In the genomic region with DNA sequence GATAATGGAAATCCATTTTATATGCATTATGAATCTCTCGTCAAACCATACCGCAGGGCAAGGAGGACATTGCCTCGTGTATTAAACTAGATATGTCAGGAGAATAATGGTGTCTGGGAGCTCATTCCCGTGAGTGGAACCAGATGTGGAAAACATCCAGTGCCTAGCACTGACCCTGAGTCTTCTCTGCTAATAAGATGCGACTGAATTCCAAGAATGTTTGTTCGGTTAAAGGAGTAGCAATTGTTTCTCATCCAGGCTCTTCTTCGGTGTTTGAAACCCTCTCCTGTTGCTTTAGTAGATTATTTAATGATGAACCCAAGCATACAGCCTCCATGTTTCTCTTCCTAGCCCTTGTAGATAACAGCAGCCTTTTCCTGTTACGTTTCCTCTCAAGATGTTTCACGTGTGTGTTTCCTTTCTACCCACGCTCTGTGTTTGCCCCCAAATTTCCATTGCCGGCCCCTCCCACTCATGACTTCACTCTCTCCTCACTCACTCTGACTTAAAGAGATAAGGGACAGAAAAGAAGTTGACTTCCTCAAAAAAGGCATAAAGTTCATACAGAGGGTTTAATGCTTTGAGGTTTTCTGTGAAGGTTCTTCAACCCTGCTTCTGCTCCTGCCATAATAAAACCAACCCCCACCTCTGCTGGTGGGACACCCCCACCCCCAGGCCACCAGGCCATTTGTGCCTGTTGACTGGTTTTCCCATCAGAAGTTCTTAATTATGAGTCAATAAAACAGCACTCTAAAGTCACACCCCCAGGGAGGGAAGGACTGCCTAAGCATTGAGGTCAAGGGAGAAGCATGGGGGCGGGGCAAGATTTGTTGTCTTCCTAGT, we compare ENCODE assay signal across 8 mouse cellular contexts.
DNase-seq lines count a peak whose midpoint lies in the region; ATAC-seq and TF ChIP-seq lines count a peak whose summit lies in the region.

No protein-coding gene starts in this region.

- ATAC-seq in midbrain, embryonic 13.5 days = no peak
- no peak for ATAC-seq in midbrain, postnatal 0 days (ENCODE audit: low FRiP score)
- peak; percentile 43; the same call in 1 of the 2 replicates for ATAC-seq in heart, embryonic 11.5 days (replicated peaks; ENCODE audit: insufficient number of reproducible peaks, low FRiP score, low TSS enrichment)
- ATAC-seq in limb, embryonic 12.5 days (ENCODE audit: insufficient number of reproducible peaks, insufficient read depth, low FRiP score, low TSS enrichment, low read depth) = peak; percentile 22; the same call in 1 of the 2 replicates
- ATAC-seq in forebrain, embryonic 11.5 days (replicated peaks; ENCODE audit: low FRiP score) = no peak

- no peak for DNase-seq in midbrain, postnatal 0 days (ENCODE audit: low spot score)
- DNase-seq in naive thymus-derived CD4-positive, alpha-beta T cell, adult 2 months (ENCODE audit: low read depth) = peak; percentile 80
- DNase-seq in cerebellum, adult 9-11 months = no peak
- DNase-seq in left cerebral cortex, adult 18-20 months (ENCODE audit: low spot score in 2 of 2) = no peak
- DNase-seq in forebrain, embryonic 11.5 days (ENCODE audit: low spot score) = no peak

- no peak overlapping the region for H3K4me2 ChIP-seq in midbrain, embryonic 13.5 days (replicated peaks)
- no peak overlapping the region for H3K4me2 ChIP-seq in midbrain, postnatal 0 days (ENCODE audit: low read depth, low read length, poor library complexity, severe bottlenecking)
- H3K4me2 ChIP-seq in heart, embryonic 11.5 days = 0 out of 2 replicates have a peak overlapping the region, but pooled peaks have one; percentile 16
- H3K4me2 ChIP-seq in limb, embryonic 12.5 days = peak overlapping the region; percentile 34
- no peak overlapping the region for H3K4me2 ChIP-seq in forebrain, embryonic 11.5 days (ENCODE audit: low read depth, low read length, severe bottlenecking)

- no peaks in the 10 kb centered on the region for H3K27me3 ChIP-seq in midbrain, embryonic 13.5 days
- H3K27me3 ChIP-seq in midbrain, postnatal 0 days (ENCODE audit: insufficient read depth, low read length) = no peaks in the 10 kb centered on the region
- no peaks in the 10 kb centered on the region for H3K27me3 ChIP-seq in heart, embryonic 11.5 days (ENCODE audit: control insufficient read depth, insufficient read depth, low read length)
- no peaks in the 10 kb centered on the region for H3K27me3 ChIP-seq in limb, embryonic 12.5 days
- no peaks in the 10 kb centered on the region for H3K27me3 ChIP-seq in forebrain, embryonic 11.5 days (ENCODE audit: control insufficient read depth, insufficient read depth, low read length)

- H3K4me1 ChIP-seq in midbrain, embryonic 13.5 days (replicated peaks) = peaks cover 55% of the 10 kb centered on the region
- 0 out of 2 replicates have a peak, but pooled peaks cover 2% of the 10 kb centered on the region for H3K4me1 ChIP-seq in midbrain, postnatal 0 days (ENCODE audit: insufficient read depth, low read length)
- H3K4me1 ChIP-seq in heart, embryonic 11.5 days (ENCODE audit: control insufficient read depth, insufficient read depth, low read length) = peaks cover 16% of the 10 kb centered on the region
- peaks cover 55% of the 10 kb centered on the region for H3K4me1 ChIP-seq in limb, embryonic 12.5 days (replicated peaks)
- peaks cover 12% of the 10 kb centered on the region; the same call in 1 of the 2 replicates for H3K4me1 ChIP-seq in forebrain, embryonic 11.5 days (replicated peaks; ENCODE audit: control insufficient read depth, insufficient read depth, low read length)

- WGBS in midbrain, embryonic 13.5 days = 52% methylated on average over 12 of the region's 12 CpGs
- 42% methylated on average over 12 of the region's 12 CpGs for WGBS in midbrain, postnatal 0 days
- 31% methylated on average over 12 of the region's 12 CpGs for WGBS in heart, embryonic 11.5 days (ENCODE audit: insufficient replicate concordance)
- WGBS in limb, embryonic 12.5 days = 12% methylated on average over 12 of the region's 12 CpGs
- WGBS in forebrain, embryonic 11.5 days = 68% methylated on average over 12 of the region's 12 CpGs

- no peak overlapping the region for H3K4me3 ChIP-seq in midbrain, embryonic 13.5 days (replicated peaks)
- no peak overlapping the region for H3K4me3 ChIP-seq in midbrain, postnatal 0 days (ENCODE audit: low read depth, low read length)
- H3K4me3 ChIP-seq in heart, embryonic 11.5 days (ENCODE audit: low read depth, low read length) = no peak overlapping the region
- H3K4me3 ChIP-seq in limb, embryonic 12.5 days (replicated peaks) = no peak overlapping the region
- no peak overlapping the region for H3K4me3 ChIP-seq in forebrain, embryonic 11.5 days (ENCODE audit: low read depth, low read length)

- peaks cover 4% of the 10 kb centered on the region; the same call in 1 of the 2 replicates for H3K9me3 ChIP-seq in midbrain, embryonic 13.5 days
- H3K9me3 ChIP-seq in midbrain, postnatal 0 days (ENCODE audit: low read length) = no peaks in the 10 kb centered on the region
- H3K9me3 ChIP-seq in heart, embryonic 11.5 days (replicated peaks; ENCODE audit: control insufficient read depth, low read length) = no peaks in the 10 kb centered on the region
- H3K9me3 ChIP-seq in limb, embryonic 12.5 days = peaks cover 5% of the 10 kb centered on the region
- no peaks in the 10 kb centered on the region; the same call in 1 of the 2 replicates for H3K9me3 ChIP-seq in forebrain, embryonic 11.5 days (ENCODE audit: control insufficient read depth, low read length)

- peaks cover 4% of the 10 kb centered on the region; the same call in 1 of the 2 replicates for H3K36me3 ChIP-seq in midbrain, embryonic 13.5 days
- no peaks in the 10 kb centered on the region for H3K36me3 ChIP-seq in midbrain, postnatal 0 days (ENCODE audit: insufficient read depth, low read length)
- H3K36me3 ChIP-seq in heart, embryonic 11.5 days (ENCODE audit: control insufficient read depth, insufficient read depth, low read length) = no peaks in the 10 kb centered on the region
- no peaks in the 10 kb centered on the region for H3K36me3 ChIP-seq in limb, embryonic 12.5 days
- no peaks in the 10 kb centered on the region for H3K36me3 ChIP-seq in forebrain, embryonic 11.5 days (ENCODE audit: control insufficient read depth, insufficient read depth, low read length)

- no peak for TF ChIP-seq CTCF in midbrain, postnatal 0 days (IDR thresholded peaks at IDR 0.05)

- H3K9ac ChIP-seq in midbrain, embryonic 13.5 days (replicated peaks) = no peak overlapping the region
- H3K9ac ChIP-seq in midbrain, postnatal 0 days (replicated peaks; ENCODE audit: low read length, poor library complexity, severe bottlenecking) = no peak overlapping the region
- no peak overlapping the region for H3K9ac ChIP-seq in heart, embryonic 11.5 days (ENCODE audit: low read depth, low read length)
- H3K9ac ChIP-seq in limb, embryonic 12.5 days (replicated peaks) = no peak overlapping the region
- H3K9ac ChIP-seq in forebrain, embryonic 11.5 days (ENCODE audit: low read length) = no peak overlapping the region

- H3K27ac ChIP-seq in midbrain, embryonic 13.5 days = peak overlapping the region; percentile 25; the same call in 1 of the 2 replicates
- no peak overlapping the region for H3K27ac ChIP-seq in midbrain, postnatal 0 days (ENCODE audit: low read depth, low read length)
- H3K27ac ChIP-seq in heart, embryonic 11.5 days (ENCODE audit: low read depth, low read length) = peak overlapping the region; percentile 22
- peak overlapping the region; percentile 67 for H3K27ac ChIP-seq in limb, embryonic 12.5 days
- no peak overlapping the region for H3K27ac ChIP-seq in forebrain, embryonic 11.5 days (ENCODE audit: low read depth, low read length)

Comparison
In these comparisons a context has a peak if more than half of its experiments do, and no peak if none do; other contexts are left out.
1. H3K27ac ChIP-seq: peak in midbrain, embryonic 13.5 days (single experiment), heart, embryonic 11.5 days (single experiment) and limb, embryonic 12.5 days (single experiment); none in midbrain, postnatal 0 days (single experiment) and forebrain, embryonic 11.5 days (single experiment).
2. ATAC-seq: peak in heart, embryonic 11.5 days (single experiment) and limb, embryonic 12.5 days (single experiment); none in midbrain, embryonic 13.5 days (single experiment), midbrain, postnatal 0 days (single experiment) and forebrain, embryonic 11.5 days (single experiment).
3. H3K4me2 ChIP-seq: peak in heart, embryonic 11.5 days (single experiment) and limb, embryonic 12.5 days (single experiment); none in midbrain, embryonic 13.5 days (single experiment), midbrain, postnatal 0 days (single experiment) and forebrain, embryonic 11.5 days (single experiment).